Mouse (Mus musculus) forebrain, embryonic 14.5 days (tissue): Measurements from ENCODE around the gene RPS10-NUDT3. TPM values are rescaled to one million over a fixed set of nuclear protein-coding genes. Genes with fewer than 3 reads are reported as not detected.

Experiments used
- ATAC-seq: fragments of 200-750 bp; cut with Nextera tagmentation; 2 replicates; pipeline ENCODE4 v1.8.0; 2017; ENCODE audit warnings: mild to moderate bottlenecking, moderate library complexity
- DNase-seq: peaks from one replicate; pipeline ENCODE4 v3.0.0-alpha.2; 2015; ENCODE audit warnings: low spot score
- H3K27ac ChIP-seq: fragments of 300-500 bp; sonication (generic); 2 replicates; pipeline ENCODE4 v1.5.1; 2014; ENCODE audit warnings: low read depth, mild to moderate bottlenecking, control low read depth, low read length, moderate library complexity
- H3K27me3 ChIP-seq: fragments of 300-500 bp; sonication (generic); replicated peaks from 2 replicates; pipeline ENCODE4 v1.6.1; 2014; ENCODE audit warnings: low read length, control low read depth, mixed read lengths; ENCODE audit not compliant: control insufficient read depth, insufficient read depth
- H3K36me3 ChIP-seq: fragments of 300-500 bp; sonication (generic); 2 replicates; pipeline ENCODE4 v1.6.1; 2014; ENCODE audit warnings: low read length, control low read depth; ENCODE audit not compliant: control insufficient read depth, insufficient read depth
- H3K4me1 ChIP-seq: fragments of 300-500 bp; sonication (generic); 2 replicates; pipeline ENCODE4 v1.6.1; 2014; ENCODE audit warnings: antibody characterized with exemption, low read length, control low read depth; ENCODE audit not compliant: control insufficient read depth, insufficient read depth
- H3K4me2 ChIP-seq: fragments of 300-500 bp; sonication (generic); 2 replicates; pipeline ENCODE4 v1.6.1; 2014; ENCODE audit warnings: mild to moderate bottlenecking, control low read depth, low read length
- H3K4me3 ChIP-seq: fragments of 300-500 bp; sonication (generic); 2 replicates; pipeline ENCODE4 v1.5.1; 2014; ENCODE audit warnings: low read depth, low read length, control low read depth
- H3K9ac ChIP-seq: fragments of 300-500 bp; sonication (generic); 2 replicates; pipeline ENCODE4 v1.6.1; 2014; ENCODE audit warnings: mild to moderate bottlenecking, low read length, control low read depth, moderate library complexity
- H3K9me3 ChIP-seq: fragments of 300-500 bp; sonication (generic); replicated peaks from 2 replicates; pipeline ENCODE4 v1.6.1; 2016; ENCODE audit warnings: low read length, control low read depth, mixed read lengths; ENCODE audit not compliant: control insufficient read depth
- WGBS: fragments of 180-500 bp; shearing (Covaris S2); extraction: QIAGEN DNeasy Blood & Tissue Kit; methylation state at CpG from one replicate; pipeline ENCODE4 v1.1.7; 2014; 5-methylcytosine and 5-hydroxymethylcytosine counted together
- polyA plus RNA-seq: library from polyadenylated mRNA; unstranded; fragments of >200 nt; fragmentation: Nextera tagmentation; extraction: Ambion mirVana; gene quantifications from 2 replicates; pipeline ENCODE4 v1.2.1, GENCODE M21; 2014

RPS10-NUDT3 gene
- polyA plus RNA-seq, 1 experiment from 2014 or later, result not detected

- no peaks in the 10 kb centered on the region for H3K27me3 ChIP-seq
- no peak for DNase-seq
- no peak overlapping the region for H3K4me2 ChIP-seq
- H3K4me1 ChIP-seq, result no peaks in the 10 kb centered on the region
- no peak overlapping the region for H3K27ac ChIP-seq
- H3K9me3 ChIP-seq, result no peaks in the 10 kb centered on the region
- H3K36me3 ChIP-seq, result no peaks in the 10 kb centered on the region
- no peak overlapping the region for H3K9ac ChIP-seq
- H3K4me3 ChIP-seq, result no peak overlapping the region
- no peak for ATAC-seq
- WGBS, result 91% methylated on average over 3 of the region's 3 CpGs
Measured at GRCm38 (mm10) chr17:27533354-27533753, 101.7 kb downstream of the RPS10-NUDT3 start.

- Histone ChIP-seq H3K9me3 (no peaks in the 10 kb centered on the region), H3K4me2 (no peak overlapping the region), H3K4me3 (no peak overlapping the region), H3K27ac (no peak overlapping the region), H3K4me1 (no peaks in the 10 kb centered on the region), H3K36me3 (no peaks in the 10 kb centered on the region), H3K9ac (no peak overlapping the region), H3K27me3 (no peaks in the 10 kb centered on the region)
- ATAC-seq (no peak), DNase-seq (no peak)
- WGBS, result 88% methylated on average over 8 of the region's 8 CpGs
Measured at GRCm38 (mm10) chr17:27532095-27532494, 102.9 kb downstream of the RPS10-NUDT3 start.

Other genes with a start within 250 kb of the RPS10-NUDT3 start
- 2.0 and 2.4 TPM in 2 replicates for gene Grm4, start 113.8 kb downstream of the RPS10-NUDT3 start, polyA plus RNA-seq
- gene Hmga1, start 78.7 kb downstream of the RPS10-NUDT3 start, polyA plus RNA-seq, result 132 TPM in 2 replicates
- gene AI413582, start 69.5 kb downstream of the RPS10-NUDT3 start, polyA plus RNA-seq, result 44.6 and 46.2 TPM in 2 replicates
- gene Nudt3, start 11.7 kb downstream of the RPS10-NUDT3 start, polyA plus RNA-seq, result 175 and 178 TPM in 2 replicates
- gene Rps10, start 1.4 kb upstream of the RPS10-NUDT3 start, polyA plus RNA-seq, result 603 and 789 TPM in 2 replicates
- gene Pacsin1, start 20.3 kb upstream of the RPS10-NUDT3 start, polyA plus RNA-seq, result 22.2 and 25.2 TPM in 2 replicates
- 0.44 TPM in 1 of 2 replicates, not detected in the other for gene Spdef, start 93.7 kb upstream of the RPS10-NUDT3 start, polyA plus RNA-seq
- gene D17Wsu92e, start 185.4 kb upstream of the RPS10-NUDT3 start, polyA plus RNA-seq, result 9.8 and 10.2 TPM in 2 replicates
- gene Snrpc, start 202.9 kb upstream of the RPS10-NUDT3 start, polyA plus RNA-seq, result 301 and 338 TPM in 2 replicates
- gene Uhrf1bp1, start 221.2 kb upstream of the RPS10-NUDT3 start, polyA plus RNA-seq, result 4.3 and 5.3 TPM in 2 replicates